Mouse (Mus musculus) spleen, adult 18-20 months (tissue): ENCODE results near the gene Eef1akmt2.
A peak's percentile ranks its signal among the peaks of the same experiment; 100 is the strongest.

ENCODE experiments used
- DNase-seq, 2 experiments: peaks; one replicate each; pipeline ENCODE4 v3.0.0; 2022; ENCODE audit warnings: mixed read lengths in 2 of 2

The Eef1akmt2 gene

DNA sequence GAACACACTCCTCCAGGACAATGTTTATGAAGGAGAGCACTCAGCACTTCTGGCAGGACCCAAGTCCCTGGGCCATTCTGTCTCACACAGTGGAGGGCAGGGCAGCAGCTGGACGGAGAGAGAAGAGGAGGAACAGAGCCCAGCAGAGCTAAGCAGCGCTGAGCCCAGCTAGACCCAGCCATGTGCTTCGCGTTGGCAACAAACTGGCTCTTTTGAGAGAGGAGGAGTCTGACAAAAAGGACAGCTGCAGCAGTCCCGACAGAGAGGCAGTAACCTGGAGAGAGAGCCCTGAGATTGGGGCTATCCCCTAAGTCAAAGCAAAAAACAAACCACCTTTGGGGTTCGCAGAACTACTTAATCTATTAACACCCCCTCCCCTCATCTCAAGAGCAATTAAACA lies 42.1 kb downstream of the Eef1akmt2 start:
- no peak for DNase-seq

- DNase-seq = no peak
Observed at GRCm38 (mm10) chr7:132809721-132810120, 42.8 kb downstream of the Eef1akmt2 start.

GRCm38 (mm10) chr7:132808841-132809682 lies 43.4 kb downstream of the Eef1akmt2 start:
- no peak for DNase-seq

GRCm38 (mm10) chr7:132808051-132808796 lies 44.2 kb downstream of the Eef1akmt2 start:
- DNase-seq = no peak

- DNase-seq = no peak
Observed at GRCm38 (mm10) chr7:132806926-132807857, 45.3 kb downstream of the Eef1akmt2 start.

DNA sequence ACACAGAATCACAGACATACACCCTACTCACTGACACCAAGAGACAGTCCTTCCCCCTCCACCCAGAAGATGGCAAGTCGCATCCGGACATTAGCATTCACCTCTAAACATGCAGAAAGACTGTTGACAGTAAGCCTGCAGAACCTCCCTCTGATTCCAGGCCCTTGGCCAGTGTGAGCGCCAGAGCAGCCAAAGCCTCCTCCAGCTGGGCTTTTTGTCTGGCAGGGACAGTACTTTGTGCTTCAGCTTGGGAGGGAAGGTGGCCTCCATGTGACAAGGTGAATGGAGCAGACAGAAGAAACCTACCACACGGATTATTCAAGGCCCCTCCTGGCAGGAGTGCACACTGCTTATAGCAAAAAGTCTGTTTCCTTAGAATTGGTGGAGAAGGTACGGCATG lies 46.2 kb downstream of the Eef1akmt2 start:
- no peak for DNase-seq

GRCm38 (mm10) chr7:132804951-132805350 lies 47.5 kb downstream of the Eef1akmt2 start:
- no peak for DNase-seq

GRCm38 (mm10) chr7:132804461-132804860 lies 48.0 kb downstream of the Eef1akmt2 start:
- no peak for DNase-seq

DNA sequence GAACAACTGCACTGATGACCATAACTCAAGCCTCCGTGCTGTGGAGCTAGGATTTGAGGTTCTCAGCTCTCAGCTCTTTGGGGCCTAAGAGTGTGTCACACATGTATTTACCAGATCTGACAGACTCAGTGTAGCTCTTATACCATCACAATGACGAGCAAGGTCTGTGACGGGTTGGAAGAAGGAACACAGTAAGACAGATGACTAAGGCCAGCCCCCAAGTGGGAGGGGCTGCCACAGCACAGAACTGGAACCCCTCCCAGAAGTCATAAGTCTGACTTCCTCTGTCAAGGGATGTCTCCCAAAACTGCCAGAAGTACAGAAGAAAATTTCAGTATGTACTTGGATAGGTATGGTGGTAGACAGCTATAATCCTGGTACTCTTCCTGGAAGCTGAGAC lies 48.5 kb downstream of the Eef1akmt2 start:
- peak; percentile 34 to 47 for DNase-seq

DNA sequence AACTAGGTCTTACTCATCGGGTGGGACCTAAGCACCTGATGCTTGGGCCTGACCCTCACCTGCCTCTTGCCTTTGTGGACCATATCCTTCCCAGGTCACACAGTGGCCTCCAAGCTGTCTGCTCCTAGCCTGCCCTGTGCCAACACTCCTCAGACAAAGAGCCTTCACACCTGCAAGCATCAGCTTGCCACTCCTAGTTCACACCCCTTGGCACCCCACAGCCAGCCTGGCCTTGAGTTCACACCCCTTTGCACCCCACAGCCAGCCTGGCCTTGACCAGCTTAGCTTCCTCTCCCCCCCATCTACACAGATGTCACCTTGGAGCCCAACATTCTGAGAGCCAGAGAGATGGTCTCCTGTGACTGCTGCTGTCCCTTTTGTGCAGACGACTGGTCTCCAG lies 49.1 kb downstream of the Eef1akmt2 start:
- no peak for DNase-seq

- DNase-seq = no peak
Observed at GRCm38 (mm10) chr7:132802691-132803090, 49.8 kb downstream of the Eef1akmt2 start.

DNA sequence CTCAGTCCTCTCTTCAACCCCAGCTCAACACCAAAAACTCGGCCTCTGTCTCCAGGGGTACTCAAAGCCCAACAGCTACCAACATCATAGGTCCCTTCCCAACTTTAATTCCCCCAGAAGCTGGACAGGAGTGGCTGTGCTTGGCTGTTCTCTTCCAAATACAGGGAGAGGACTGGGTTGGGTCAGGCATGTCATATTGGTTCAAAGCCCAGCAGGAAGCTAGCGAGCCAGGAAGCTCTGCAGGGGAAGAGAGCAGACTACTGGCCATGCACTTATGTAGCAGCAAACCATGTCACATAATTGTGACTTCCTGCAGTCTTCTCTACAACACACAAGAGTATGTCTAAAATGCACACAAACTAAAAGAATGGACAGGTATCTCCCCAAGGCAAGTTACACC lies 50.4 kb downstream of the Eef1akmt2 start:
- DNase-seq = no peak

GRCm38 (mm10) chr7:132801509-132801908 lies 51.0 kb downstream of the Eef1akmt2 start:
- no peak for DNase-seq

DNA sequence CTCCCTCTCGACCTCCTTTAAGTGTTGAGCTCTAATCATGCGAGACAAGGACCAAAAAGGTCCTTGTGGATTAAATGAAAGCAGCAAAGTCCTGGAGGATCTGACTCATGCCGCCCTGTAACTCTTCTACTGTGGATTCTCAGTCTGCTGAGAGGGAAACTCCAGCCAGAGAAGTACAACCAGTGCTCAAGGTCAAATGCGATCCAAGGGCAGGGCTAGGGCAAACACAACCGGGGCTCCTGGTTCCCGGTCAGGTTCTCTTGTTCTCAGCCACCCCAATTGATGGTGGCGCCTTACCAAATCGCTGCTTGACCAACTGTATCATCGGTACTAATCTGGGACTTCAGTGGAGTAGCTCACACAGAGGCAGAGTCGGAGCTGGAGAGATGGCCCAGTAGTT lies 51.6 kb downstream of the Eef1akmt2 start:
- no peak for DNase-seq

DNA sequence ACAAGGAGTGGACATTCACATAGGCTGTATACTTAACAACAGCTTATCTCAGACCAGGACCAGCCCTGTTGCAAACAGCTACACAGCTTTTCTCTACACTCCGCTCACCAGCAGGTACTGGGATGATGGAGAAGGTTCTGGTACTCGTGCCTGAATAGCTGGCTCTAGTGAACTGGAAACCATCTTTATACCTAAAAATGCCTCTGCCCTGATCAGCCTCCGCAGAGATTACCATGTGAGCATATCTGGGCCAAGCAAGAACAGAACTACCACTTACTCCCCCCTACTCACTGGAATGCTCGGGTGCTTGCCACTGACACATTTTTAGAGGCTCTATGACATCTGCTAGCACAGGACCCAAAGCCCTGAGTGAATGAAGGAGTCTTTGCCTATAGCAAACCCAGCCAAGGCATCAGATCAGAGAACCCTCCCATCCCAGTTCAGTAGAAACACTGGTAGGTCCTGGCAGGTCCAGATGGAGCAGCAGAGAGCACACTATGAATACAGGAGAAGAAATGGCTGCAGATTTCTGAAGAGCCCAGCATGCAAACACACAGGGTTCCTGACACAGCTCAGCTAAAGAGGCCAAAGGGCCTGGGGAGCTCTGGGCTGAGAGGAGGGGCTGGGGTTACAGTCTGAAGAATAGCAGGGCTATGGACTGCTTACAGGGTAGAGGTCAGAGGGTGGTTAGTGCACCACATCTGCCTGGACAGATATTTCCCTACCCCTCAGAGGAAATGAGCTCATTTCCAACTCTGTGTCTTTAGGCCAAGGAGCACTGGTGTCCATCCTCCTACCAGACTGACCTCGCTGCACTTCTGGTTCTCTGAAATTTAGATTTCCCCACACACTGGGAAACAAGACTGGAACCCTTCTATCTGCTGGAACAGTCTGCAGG lies 53.1 kb downstream of the Eef1akmt2 start:
- no peak for DNase-seq

- no peak for DNase-seq
Observed at GRCm38 (mm10) chr7:132795141-132795540, 57.3 kb downstream of the Eef1akmt2 start.

DNA sequence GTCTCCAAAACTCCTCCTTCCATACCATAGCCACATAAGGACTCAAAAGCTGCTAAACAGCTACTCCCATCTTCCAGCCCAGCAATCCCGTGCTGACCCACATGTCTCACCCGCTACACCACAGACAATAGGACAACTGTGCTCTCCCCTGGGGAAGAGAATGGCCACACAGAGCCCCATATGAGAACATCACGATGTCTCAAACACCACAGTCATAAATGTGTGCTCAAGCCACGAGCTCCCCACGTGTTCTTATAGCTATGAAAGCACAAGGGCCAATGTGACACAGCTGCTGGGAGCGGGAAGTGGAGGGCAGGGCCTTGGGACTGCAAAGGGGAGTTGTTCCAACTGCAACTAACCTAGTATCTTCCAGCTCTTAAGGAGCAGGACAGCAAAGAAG lies 59.0 kb downstream of the Eef1akmt2 start:
- DNase-seq = no peak

DNA sequence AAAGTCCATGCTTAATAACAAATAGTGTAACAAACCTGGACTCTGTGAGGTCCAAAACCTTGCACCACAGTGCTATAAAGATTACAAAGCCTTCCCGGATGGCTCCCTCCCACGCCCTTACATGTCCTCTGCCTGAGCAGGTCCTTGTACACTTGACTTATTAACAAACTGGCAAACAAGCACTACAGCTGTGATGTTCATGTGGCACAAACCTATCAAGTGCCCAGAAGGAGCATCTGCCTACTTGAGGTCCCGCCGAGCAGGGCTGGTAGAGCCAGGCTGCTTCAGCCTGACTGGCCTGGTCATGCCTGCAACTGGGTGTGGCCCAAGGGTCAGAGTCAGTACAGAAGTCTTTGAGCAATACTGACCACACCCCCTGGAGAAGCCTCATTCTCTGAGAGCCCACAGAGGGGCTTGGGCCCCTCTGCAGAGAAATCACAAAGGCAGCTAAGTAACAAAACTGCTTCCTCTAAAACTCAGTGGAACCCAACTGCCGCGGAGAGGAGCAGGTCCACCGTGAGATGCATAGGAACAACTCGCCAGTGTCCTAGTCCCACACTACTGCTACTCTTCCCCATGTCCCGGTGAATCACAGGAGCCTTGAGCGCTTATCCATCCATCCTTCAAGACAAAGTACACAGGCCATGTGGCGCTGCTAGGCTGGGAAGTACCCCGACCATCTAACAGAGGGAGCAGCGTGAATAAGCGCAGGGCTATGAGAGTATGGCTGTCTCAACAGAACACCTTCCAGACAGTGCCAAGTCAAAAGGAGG lies 61.8 kb downstream of the Eef1akmt2 start:
- DNase-seq = no peak

DNA sequence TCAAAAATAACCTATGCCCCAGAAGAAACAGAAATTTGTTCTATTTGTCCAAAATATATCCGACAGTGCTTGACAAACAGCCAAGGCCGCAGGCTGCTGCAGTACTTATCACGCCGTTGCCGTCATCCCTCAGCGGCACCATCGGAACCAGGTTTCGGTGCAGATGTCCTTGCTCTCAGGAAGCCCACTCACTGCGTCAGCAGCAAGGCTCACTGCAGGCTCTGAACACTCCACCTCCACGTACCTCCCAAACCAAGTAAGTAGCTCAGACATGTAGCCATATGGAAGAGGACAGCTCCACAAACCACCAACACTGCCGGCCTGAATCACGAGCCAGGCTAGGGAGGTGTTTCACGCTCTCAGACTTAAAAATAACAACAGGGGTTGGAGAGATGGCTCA lies 63.6 kb downstream of the Eef1akmt2 start:
- no peak for DNase-seq

DNA sequence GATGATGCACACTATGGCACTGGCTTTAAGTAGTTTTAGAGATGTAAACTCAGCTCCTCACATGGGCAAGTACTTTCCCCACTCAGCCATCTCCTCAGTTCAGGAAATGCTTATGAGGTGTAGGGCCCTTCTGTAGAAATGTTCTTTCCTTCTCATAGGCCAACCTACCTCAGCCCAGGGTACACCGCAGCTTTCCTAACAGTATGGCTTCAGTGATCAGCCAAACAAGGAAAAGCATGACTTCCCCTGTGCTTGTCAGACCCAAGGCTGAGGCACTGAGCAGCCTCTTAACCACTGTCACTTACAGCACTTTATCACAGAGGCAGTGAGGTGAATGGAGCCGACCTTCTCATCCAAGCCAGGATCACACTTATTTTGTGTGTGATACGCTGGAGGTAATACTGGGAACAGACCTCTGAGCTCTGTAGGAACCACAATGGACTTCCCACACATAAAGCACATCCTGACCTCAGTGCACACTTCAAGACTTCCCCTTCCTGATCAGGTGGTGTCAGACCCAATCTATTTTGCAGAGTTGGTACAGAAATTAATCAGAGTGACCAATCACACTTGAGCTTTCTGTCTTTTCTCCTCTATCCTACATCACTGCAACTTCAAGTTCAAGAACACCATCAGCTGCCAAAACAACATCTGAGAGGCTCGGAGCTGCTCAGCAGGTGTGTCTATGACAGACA lies 64.8 kb downstream of the Eef1akmt2 start:
- no peak for DNase-seq

DNA sequence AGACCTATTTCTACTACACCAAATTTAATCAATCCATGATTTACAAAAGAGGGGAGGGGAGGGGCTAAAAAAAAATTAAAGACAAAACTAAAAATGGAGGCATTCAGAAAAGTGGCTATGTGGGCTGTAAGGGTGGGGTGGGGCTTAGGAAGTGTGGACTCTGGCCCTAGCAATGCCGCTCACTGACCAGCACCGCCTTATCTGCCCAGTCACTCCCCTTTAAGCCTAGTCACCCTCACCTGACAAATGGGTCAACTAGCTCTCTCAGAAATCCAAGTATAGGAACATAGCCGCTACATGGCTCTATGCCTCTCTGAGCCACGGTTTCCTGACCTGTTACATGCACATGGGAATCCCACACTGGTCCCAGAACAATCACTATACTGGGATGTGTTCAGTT lies 65.5 kb downstream of the Eef1akmt2 start:
- no peak for DNase-seq
